Mouse (Mus musculus): Measurements from ENCODE around the gene Ankrd11. TPM values are rescaled to one million over a fixed set of nuclear protein-coding genes. Genes with fewer than 3 reads are reported as not detected.

Gene Ankrd11
- polyA plus RNA-seq, 1 experiment = 56.4 TPM

- TF ChIP-seq POLR2A (IDR thresholded peaks at IDR 0.05; ENCODE audit: insufficient read length, low read depth) (no peak), MYOD1 (IDR thresholded peaks at IDR 0.05; ENCODE audit: control insufficient read depth in 1 of 3, insufficient read length in 2 of 3, low read depth in 2 of 3) (peak in 2 of 3 experiments; percentile 77 to 84), REST (IDR thresholded peaks at IDR 0.05; ENCODE audit: insufficient read depth, insufficient read length) (no peak), MYOG (IDR thresholded peaks at IDR 0.05; ENCODE audit: control insufficient read depth in 1 of 3, insufficient read depth in 1 of 3, insufficient read length in 2 of 3, low read depth in 2 of 3) (peak; percentile 45 to 71 (median 46)), MAX (IDR thresholded peaks at IDR 0.05; ENCODE audit: low read depth) (no peak), TCF3 (IDR thresholded peaks at IDR 0.05; ENCODE audit: insufficient read length, low read depth) (no peak)
- Histone ChIP-seq H3K4me3 (no peak overlapping the region), H3K27me3 (ENCODE audit: control insufficient read depth, insufficient read depth, insufficient read length) (no peaks in the 10 kb centered on the region), H3K36me3 (ENCODE audit: control insufficient read depth, insufficient read depth) (peaks cover 15% of the 10 kb centered on the region), H3K4me2 (ENCODE audit: low read depth) (peak overlapping the region; percentile 44), H3K79me2 (ENCODE audit: control insufficient read depth, insufficient read depth) (peaks cover 97% of the 10 kb centered on the region), H3ac (ENCODE audit: control insufficient read depth, insufficient read length) (no peak overlapping the region)
These were observed 123.5 kb downstream of the Ankrd11 start for GRCm38 (mm10) chr8:122918438-122919107.

- Histone ChIP-seq H3K79me2 (ENCODE audit: control insufficient read depth, insufficient read depth) (peaks cover 95% of the 10 kb centered on the region), H3ac (ENCODE audit: control insufficient read depth, insufficient read length) (no peak overlapping the region), H3K4me2 (ENCODE audit: low read depth) (peak overlapping the region; percentile 44), H3K36me3 (ENCODE audit: control insufficient read depth, insufficient read depth) (peaks cover 22% of the 10 kb centered on the region), H3K27me3 (ENCODE audit: control insufficient read depth, insufficient read depth, insufficient read length) (no peaks in the 10 kb centered on the region), H3K4me3 (no peak overlapping the region)
- TF ChIP-seq E2F4 (IDR thresholded peaks at IDR 0.05; ENCODE audit: insufficient read depth) (no peak), MYOG (IDR thresholded peaks at IDR 0.05; ENCODE audit: control insufficient read depth in 1 of 3, insufficient read depth in 1 of 3, insufficient read length in 2 of 3, low read depth in 2 of 3) (peak in 1 of 3 experiments; percentile 67), MYOD1 (IDR thresholded peaks at IDR 0.05; ENCODE audit: control insufficient read depth in 1 of 3, insufficient read length in 2 of 3, low read depth in 2 of 3) (peak in 1 of 3 experiments; percentile 26)
These were observed 124.3 kb downstream of the Ankrd11 start for GRCm38 (mm10) chr8:122917531-122918392.

- Histone ChIP-seq H3K4me2 (ENCODE audit: low read depth) (no peak overlapping the region), H3K36me3 (ENCODE audit: control insufficient read depth, insufficient read depth) (peaks cover 22% of the 10 kb centered on the region), H3K27me3 (ENCODE audit: control insufficient read depth, insufficient read depth, insufficient read length) (no peaks in the 10 kb centered on the region), H3K79me2 (ENCODE audit: control insufficient read depth, insufficient read depth) (peaks cover 93% of the 10 kb centered on the region), H3ac (ENCODE audit: control insufficient read depth, insufficient read length) (no peak overlapping the region), H3K4me3 (no peak overlapping the region)
- TF ChIP-seq SRF (IDR thresholded peaks at IDR 0.05; ENCODE audit: control insufficient read depth, insufficient read length, low read depth) (no peak), POLR2A (IDR thresholded peaks at IDR 0.05; ENCODE audit: insufficient read length, low read depth) (no peak), MYOG (IDR thresholded peaks at IDR 0.05; ENCODE audit: control insufficient read depth in 1 of 3, insufficient read depth in 1 of 3, insufficient read length in 2 of 3, low read depth in 2 of 3) (no peak), POLR2AphosphoS2 (IDR thresholded peaks at IDR 0.05; ENCODE audit: insufficient read length, low read depth) (no peak), TCF12 (IDR thresholded peaks at IDR 0.05; ENCODE audit: insufficient read depth, poor library complexity, severe bottlenecking) (no peak), E2F4 (IDR thresholded peaks at IDR 0.05; ENCODE audit: insufficient read depth) (no peak), MYOD1 (IDR thresholded peaks at IDR 0.05; ENCODE audit: control insufficient read depth in 1 of 3, insufficient read length in 2 of 3, low read depth in 2 of 3) (no peak), TCF3 (IDR thresholded peaks at IDR 0.05; ENCODE audit: insufficient read length, low read depth) (no peak), CEBPB (IDR thresholded peaks at IDR 0.05; ENCODE audit: insufficient read depth, poor library complexity, severe bottlenecking) (no peak), USF1 (IDR thresholded peaks at IDR 0.05; ENCODE audit: low read depth) (no peak), MAX (IDR thresholded peaks at IDR 0.05; ENCODE audit: low read depth) (no peak), REST (IDR thresholded peaks at IDR 0.05; ENCODE audit: insufficient read depth, insufficient read length) (no peak)
These were observed 125.3 kb downstream of the Ankrd11 start for GRCm38 (mm10) chr8:122916766-122917165.

- peaks cover 22% of the 10 kb centered on the region for H3K36me3 ChIP-seq (ENCODE audit: control insufficient read depth, insufficient read depth)
- H3ac ChIP-seq (ENCODE audit: control insufficient read depth, insufficient read length) = no peak overlapping the region
- no peak overlapping the region for H3K4me2 ChIP-seq (ENCODE audit: low read depth)
These were observed 129.2 kb downstream of the Ankrd11 start for GRCm38 (mm10) chr8:122912871-122913270.

More at GRCm38 (mm10) chr8:122912871-122913270, 129.2 kb downstream of the Ankrd11 start:
- H3K27me3 ChIP-seq (ENCODE audit: control insufficient read depth, insufficient read depth, insufficient read length) = no peaks in the 10 kb centered on the region
- H3K4me3 ChIP-seq = no peak overlapping the region
- H3K79me2 ChIP-seq (ENCODE audit: control insufficient read depth, insufficient read depth) = peaks cover 94% of the 10 kb centered on the region
- no peak for TF ChIP-seq TCF3 (IDR thresholded peaks at IDR 0.05; ENCODE audit: insufficient read length, low read depth)
- TF ChIP-seq MAX (IDR thresholded peaks at IDR 0.05; ENCODE audit: low read depth) = no peak
- no peak for TF ChIP-seq SRF (IDR thresholded peaks at IDR 0.05; ENCODE audit: control insufficient read depth, insufficient read length, low read depth)
- TF ChIP-seq REST (IDR thresholded peaks at IDR 0.05; ENCODE audit: insufficient read depth, insufficient read length) = no peak
- no peak for TF ChIP-seq MYOG (IDR thresholded peaks at IDR 0.05; ENCODE audit: control insufficient read depth in 1 of 3, insufficient read depth in 1 of 3, insufficient read length in 2 of 3, low read depth in 2 of 3)
- no peak for TF ChIP-seq POLR2A (IDR thresholded peaks at IDR 0.05; ENCODE audit: insufficient read length, low read depth)
- TF ChIP-seq E2F4 (IDR thresholded peaks at IDR 0.05; ENCODE audit: insufficient read depth) = no peak
- TF ChIP-seq MYOD1 (IDR thresholded peaks at IDR 0.05; ENCODE audit: control insufficient read depth in 1 of 3, insufficient read length in 2 of 3, low read depth in 2 of 3) = no peak
- no peak for TF ChIP-seq POLR2AphosphoS2 (IDR thresholded peaks at IDR 0.05; ENCODE audit: insufficient read length, low read depth)
- TF ChIP-seq CEBPB (IDR thresholded peaks at IDR 0.05; ENCODE audit: insufficient read depth, poor library complexity, severe bottlenecking) = no peak
- no peak for TF ChIP-seq TCF12 (IDR thresholded peaks at IDR 0.05; ENCODE audit: insufficient read depth, poor library complexity, severe bottlenecking)
- TF ChIP-seq USF1 (IDR thresholded peaks at IDR 0.05; ENCODE audit: low read depth) = no peak

Data from myocyte (in vitro differentiated cells).